Mouse (Mus musculus): ENCODE data around the gene Rbm20.

Gene Rbm20

DNA sequence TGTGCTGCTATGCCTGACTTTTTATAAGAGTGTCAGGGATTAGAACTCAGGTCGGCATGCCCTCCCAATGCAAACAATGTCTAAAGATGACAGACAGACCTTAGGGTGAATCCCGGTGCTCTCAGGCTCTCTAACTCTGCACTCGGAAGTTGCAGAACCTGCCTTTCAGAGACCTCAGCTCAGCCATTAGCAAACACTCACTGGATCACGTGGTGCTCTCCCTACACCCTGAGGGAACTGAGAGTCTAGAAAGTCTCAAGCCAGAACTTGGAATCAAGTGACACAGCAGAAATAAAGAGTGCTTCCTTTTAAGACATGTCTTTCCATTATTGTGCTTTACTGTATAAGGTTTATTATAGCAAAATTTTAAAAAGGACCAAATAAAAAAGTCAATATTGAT, 177.9 kb downstream of the Rbm20 start:
- no peak for DNase-seq

DNA sequence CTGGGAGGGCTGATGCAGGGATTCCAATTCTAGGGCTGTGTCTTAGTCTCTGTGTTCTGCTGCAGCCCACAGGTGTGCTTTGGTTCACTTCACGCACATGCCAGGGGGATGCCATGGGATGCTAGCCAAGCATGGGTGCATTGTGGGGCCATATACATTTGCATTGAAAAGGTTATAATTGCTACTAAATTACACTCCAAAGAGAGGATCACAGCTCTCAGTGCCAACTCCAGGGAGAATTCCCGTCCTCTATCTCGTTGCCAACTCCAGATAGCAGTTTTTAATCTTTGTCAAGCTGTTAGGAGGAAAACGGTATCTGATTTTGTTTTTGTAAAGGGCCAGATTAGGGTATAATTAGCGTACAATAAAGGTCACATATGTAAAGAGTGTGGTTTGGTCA, 178.7 kb downstream of the Rbm20 start:
- no peak for DNase-seq

DNA sequence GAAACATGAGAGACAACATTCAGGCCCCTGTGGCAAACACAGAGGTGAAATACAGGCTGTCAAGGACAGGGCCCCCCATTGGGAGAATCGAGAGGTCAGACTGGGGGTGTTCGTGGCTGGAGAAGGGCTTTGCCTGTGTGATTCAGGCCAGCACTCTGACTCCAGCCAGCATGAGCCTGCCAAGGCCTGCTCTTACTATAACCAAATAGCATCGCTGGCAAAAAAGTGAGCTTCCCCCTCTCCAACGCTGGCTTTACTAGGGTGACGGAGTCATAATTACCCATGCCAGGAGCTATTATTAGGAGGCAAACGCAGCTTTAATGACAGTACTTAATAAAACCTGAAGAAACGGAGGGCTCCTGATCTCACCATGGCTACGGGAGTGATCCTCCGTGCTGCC, 179.7 kb downstream of the Rbm20 start:
- no peak for DNase-seq

DNA sequence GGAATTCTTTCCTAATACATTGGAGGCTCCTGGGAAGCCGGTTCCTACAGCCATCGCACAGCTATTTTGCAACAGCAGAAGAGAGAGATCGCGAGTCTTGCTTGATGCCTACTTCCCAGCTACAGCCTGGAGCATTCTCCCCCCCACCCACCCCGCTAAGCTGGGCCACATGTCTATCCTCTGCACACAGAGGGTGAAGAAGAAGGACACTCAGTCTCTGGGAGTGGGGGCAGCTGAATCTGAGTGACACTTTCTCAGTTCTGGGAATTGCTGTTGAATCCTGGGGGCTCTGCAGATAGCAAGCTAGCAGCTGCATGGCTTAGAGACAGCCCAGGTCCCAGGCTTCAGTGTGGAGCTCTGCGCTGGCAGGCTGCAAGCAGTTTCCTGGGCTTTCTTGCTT, 180.9 kb downstream of the Rbm20 start:
- no peak for DNase-seq

DNA sequence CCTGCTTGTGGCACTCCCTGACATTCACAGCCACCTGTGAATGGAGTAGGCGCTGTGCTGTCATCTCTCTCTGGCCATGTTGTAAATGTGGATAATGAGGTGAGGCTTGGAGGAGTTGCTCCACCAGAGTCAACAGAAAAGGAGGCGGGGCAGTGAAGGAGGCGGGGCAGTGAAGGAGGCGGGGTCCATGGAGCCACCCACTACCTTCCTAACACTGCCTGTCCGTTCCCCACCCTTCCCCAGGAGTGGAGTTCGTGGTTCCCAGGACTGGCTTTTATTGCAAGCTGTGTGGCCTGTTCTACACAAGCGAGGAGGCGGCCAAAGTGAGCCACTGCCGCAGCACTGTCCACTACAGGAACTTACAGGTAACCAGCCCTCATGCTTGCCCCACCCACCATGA, 182.0 kb downstream of the Rbm20 start:
- DNase-seq = no peak

DNA sequence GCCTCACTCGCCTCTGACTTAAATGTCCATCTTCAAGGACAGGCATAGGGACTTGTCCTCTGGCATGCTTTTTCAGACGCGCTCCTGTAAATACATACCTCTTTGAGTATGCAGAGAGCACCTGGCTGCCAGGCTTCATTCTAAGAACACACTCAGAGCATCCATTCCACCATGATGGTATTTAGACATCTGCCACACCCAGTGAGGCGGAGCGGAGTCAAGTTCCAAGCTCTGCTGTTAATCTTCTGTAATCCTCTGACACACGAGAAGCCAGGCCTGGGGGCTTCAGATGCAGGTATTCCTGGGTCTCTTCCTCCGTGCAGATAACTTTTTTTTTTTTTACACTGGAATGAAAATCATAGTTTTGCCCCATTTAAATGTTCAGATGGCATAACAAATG, 182.5 kb downstream of the Rbm20 start:
- DNase-seq = no peak

DNA sequence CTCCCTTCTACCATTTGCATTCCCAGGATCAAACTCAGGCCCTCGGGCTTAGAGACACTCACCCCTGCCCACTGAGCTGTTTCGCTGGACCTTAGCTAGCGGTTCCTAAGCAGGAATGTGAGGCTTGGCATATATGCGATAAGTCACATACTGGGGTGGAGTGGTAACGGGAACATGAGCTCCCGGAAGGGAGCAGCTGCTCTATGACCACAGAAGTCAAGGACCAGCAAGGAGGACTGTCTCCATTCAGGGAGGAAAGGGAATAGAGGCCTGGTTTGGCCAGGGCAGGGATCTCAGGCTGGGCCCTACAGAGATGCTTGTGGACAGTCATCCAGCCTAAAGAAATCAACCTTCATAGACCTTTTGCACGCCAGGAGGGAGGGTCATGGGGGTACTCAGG, 184.2 kb downstream of the Rbm20 start:
- no peak for DNase-seq

DNA sequence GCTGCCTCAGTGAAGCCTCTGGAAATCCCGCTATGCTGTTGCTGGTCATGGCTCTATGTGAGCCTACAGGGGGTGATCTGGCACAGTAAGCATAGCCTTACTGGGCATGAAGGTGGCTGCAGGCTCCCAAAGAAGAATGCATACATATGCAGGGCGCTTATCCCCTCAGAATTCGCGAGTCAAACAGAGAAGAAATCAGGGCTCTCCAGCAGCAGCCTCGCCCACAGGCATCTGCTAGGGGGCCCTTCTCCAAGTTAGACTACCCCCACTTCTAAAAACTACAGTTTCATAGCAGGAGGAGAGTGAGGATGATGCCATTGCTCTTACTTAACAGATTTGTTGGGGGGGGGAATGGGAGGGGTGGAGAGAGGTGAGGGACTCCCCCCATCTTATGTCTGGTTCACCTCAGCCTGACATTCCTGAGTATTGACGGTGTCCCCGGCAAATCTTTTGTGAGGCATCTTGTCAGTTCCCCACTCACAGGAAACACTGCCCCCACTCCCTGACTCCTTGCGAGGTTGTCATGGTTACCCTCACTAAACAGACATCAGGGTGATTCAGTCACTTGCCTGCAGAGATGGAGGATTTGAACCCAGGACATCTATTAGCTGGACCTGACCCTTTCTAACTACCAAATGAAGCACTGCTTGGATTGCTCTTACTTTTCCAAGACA, 185.6 kb downstream of the Rbm20 start:
- DNase-seq = no peak

DNA sequence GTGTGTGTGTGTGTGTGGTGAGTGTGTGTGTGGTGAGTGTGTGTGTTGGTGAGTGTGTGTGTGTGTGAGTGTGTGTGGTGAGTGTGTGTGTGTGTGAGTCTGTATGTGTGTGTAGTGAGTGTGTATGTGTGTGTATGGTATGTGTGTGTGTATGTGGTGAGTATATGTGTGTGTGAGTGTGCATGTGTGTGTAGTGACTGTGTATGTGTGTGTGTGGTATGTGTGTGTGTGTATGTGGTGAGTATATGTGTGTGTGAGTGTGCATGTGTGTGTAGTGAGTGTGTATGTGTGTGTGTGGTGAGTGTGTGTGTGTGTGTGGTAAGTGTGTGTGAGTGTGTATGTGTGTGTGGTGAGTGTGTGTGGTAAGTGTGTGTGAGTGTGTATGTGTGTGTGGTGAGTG, 190.1 kb downstream of the Rbm20 start:
- no peak for DNase-seq

DNA sequence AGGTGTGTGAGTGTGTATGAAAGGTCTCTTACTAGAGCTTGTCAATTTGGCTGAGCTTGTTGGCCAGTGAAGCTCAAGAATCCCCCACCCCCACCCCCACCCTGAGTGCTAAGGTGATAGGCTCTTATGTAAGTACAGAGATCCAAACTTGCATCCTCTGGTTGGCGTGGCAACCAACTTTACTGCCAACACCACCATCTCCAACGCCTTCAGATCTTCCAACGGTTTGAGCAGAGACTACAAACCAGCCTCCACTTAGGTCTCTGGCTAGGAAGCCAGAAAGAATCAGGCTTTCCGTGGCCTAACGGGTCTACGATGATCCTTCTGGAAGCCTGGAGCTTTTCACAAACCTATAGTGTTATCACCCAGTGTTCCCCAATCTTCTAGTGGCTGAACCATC, 191.0 kb downstream of the Rbm20 start:
- no peak for DNase-seq

DNA sequence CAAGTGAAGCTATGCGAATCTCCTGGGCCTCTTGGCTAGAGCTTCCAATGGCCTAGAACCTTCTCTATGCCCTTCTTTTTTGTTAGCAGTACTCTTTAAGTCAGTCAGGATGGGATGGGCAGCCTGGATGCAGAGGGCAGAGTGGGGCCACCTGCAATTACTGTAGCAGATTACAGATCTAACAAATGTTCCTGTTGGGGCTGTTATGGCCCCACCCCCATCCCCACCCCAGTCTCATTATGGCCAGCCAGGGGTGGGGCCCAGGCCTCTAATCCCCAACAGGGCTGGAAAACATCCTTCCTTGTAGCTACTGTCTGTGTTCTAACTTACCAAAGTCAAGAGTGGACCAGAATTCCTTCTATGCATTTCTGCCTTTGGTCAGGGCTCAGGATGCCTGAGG, 191.7 kb downstream of the Rbm20 start:
- DNase-seq = no peak

DNA sequence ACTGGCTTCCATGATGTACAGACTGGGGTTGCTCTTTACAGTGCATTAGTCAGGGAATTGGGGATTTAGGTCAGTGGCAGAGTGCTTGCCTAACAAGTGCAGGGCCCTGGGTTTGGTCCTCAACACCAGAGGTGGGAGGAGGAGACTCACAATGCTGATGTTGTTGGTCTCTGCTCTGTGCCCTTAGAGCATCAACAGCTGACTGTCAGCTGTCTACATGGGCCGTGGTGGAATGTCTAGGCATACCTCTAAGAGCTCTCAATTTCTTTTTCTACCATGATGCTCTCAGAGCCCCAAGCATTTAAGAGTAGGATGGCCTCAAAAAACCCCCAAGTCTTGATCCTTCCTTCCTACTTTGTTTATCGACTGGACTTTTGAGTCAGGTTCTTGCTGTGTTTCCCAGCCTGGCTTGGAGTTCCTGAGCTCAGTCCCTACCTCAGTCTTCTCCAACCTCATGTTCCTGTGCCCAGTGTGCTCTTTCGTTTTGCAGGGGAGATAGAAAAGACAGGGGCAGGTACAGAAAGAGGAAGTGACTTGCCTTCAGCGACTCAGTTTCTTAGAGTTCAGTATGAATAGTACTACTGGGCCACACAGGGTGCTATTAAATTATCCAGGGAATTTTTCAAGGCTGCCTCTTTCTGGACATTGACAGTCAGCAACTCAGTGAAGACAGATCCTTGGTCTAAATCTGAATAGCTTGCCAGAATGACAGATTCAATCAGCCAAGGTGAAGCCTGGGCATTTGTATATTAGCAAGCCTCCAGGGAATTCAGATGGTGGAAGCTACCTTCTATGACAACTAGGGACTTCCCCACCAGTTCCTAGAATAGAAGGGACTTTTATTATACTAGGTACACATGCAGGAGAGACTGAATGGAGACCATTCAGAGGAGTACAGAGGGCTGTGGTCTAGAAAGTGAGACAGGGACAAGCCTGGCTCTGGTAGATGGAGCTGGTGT, 192.6 kb downstream of the Rbm20 start:
- DNase-seq = no peak

DNA sequence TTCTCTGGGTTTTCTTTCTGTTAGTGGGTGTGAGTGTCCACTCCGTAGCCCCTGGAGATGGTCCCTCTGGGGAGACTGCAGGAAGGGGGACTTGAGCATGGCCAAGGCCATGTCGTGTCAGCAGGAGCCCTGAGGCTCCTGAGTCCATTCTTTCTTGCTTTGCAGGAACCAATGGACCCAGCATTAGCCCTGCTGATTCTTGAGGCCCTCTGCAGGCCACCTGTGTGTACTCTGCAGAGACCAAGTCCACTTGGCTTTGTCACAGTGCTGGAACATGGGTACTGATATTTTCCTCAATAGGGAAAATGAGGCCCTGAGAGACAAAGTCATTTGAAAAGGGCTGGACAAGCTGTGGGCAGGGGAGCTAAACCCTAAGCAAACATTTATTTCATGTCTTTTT, 193.5 kb downstream of the Rbm20 start:
- DNase-seq = no peak

DNA sequence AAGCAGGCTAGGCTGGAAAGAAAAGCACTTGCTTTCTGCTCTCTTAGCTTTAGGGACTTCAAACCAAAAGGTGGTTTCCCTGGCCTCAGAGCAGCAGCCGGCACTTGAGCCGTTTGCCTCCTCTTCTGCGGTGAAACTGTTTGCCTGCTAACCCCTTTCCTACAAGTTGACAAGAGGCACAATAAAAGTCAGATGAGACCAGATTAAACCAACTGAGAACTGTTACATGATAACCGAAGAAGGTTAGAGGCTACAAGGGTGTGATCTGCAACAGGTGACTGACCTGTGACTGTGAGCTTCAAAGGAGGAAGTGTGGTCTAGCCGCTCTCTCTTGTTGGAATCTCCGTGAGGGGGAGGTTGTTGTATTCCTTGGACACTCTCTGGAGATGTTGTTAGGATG, 194.4 kb downstream of the Rbm20 start:
- no peak for DNase-seq

DNA sequence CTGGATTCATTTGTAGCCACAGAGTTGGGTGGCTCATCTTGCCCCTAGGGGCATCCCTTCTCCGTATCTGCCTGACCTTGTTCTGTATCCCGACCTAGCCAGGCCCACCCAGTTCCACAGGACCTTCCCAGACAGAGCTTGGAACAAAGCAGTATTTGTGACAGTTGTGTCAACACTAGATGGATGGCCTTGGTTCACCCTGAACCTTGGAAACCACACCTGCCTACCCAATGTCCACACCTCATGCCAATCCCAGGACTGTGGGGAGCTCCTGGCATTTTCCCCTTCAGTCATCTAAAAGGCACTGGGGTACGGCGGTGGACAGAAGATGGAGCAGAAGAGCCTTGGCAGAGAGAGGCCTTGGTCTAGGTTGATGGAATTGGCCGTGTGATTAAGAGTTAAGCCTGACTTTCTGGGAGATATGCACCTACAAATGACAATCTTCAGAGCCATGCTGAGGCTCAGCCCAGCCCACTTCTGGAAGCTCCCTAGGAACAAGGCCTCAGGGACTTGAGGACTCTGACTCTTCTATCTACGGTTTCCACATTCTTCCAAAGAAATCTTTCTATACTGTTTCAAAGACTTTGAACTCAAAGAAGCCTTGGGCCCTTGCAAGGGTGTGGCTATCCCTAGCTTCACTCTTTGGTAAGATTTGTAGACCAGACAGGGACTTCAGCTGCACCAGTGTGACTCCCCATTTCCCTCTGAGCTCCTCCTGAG, 196.0 kb downstream of the Rbm20 start:
- DNase-seq = no peak

DNA sequence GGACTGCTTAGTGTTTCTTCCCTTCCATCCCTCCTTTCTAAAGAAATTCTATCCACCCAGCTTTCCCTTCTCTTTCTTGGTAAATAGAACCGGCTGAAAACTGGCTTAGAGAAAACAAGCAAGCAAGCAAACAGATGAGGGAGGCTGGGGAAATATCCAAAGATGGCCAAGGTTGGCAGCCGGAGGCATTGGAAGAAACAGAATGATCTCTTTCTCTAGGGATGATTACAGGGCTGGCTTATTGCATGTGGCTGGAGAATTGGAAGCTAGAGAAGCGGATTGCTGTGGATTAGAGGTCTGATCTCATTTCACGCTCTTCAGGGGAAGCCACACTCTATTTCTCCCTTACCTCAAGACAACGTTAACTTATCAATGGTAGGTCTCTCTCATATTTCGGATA, 198.1 kb downstream of the Rbm20 start:
- no peak for DNase-seq

DNA sequence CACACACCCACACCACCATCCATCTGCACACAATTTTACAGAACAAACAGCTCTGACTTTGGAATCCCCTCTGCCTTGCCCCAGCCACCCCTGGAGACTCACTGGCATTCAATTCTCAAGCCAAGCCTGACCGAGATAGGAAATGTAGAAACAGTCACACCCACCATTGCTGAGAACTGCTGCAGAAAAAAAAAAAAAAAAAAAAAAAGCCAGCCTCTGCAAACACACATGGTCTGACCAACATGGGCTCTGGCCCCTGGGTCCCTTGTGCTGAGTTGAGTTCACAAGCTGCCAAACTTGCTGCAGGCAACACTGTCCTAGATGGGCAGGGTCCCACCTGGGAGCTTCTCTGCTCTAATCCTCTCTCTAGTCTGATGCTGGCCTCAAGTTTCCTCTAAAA, 200.7 kb downstream of the Rbm20 start:
- DNase-seq = no peak

DNA sequence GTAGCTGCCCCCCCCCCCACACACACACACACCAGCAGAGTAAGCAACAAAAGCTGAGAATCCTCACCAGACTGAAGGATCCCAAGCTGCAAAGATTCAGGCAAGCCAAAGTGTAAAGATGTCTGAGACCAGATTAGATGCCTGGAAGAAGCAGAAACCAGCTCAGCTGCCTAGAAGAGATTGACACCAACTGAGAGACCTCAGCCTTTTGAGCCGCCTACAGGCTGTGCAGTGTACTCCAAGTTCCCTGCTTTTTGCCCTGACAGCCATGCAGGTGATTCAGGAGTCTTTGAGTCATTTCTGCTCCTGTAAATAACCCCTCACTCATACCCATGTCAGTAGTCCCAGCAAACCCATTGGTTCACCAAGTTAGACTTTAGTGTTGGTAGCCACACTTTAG, 203.4 kb downstream of the Rbm20 start:
- no peak for DNase-seq

DNA sequence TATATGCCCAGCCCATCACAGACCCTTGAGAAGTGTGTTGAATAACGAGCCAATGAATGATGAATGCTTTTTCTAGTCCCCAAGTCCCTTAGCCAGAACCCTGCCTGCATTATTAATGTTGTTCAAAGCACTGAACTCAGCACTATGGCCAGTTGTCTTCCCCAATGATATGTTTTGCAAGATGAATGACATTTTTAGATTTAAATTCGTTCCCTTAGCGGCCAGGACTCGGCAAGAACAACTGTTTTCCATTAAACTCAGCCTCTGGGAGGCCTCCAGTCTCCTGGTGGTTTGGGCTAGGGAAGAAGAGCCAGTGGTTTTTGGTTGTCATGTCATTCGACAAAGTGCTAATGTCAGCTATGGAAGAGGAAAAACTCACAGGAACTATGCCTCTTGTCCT, 204.7 kb downstream of the Rbm20 start:
- no peak for DNase-seq

DNA sequence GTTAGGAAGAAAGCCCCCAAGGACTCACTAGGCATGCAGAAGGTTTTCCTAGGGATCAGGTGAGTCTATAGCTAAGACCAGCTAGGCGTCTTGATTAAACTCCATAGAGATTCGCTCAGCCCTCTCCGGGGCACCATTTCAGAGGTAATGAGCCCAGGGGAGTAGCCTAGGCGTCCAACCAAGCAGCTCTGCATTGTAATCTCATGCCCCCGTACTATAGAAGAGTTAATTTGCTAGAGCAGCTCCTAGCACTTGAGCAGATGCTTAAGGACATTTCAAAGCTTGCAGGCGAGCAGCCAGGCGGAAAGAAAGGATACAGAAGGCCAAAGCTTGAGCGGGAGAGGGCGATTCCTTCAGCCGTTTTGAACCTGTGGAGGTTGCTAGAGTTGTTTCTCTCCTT, 208.3 kb downstream of the Rbm20 start:
- no peak for DNase-seq

DNA sequence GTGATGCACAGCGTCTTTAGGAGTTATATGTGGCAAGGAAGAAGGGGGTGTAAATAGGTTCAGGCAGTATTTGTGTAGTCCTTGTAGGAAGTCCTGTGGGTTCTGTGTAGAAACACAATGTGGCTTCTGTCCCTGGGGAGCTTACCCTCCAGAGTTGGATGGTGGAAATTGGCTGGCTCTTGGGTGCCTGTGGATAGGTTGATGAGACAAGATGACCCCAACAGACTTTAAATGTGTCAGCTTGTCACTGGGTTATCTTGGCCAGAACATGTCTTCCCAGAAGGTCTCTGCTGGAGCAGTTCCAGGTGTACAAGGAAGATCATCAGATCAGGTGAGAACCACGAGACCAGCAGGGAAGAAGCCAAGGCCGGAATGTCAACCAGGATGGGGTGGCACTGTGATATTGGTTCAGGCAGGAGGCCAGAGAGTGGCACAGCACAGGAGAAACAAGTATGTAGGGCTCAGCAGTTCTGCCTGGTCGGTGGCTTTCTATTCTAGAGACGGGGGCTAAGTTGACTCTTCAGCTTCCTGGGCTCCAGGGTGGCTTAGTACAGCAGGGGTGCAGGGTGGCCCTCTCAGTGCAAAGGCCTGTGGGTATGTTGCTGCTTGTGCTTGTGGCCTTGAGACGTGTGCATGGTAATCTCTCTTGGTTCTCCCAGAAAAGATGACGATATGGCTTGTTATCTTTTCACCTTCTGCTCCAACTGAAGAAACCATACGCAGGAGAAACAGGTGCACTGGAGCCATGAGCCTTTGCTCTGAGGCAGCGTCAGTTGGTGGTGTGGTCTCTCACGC, 209.7 kb downstream of the Rbm20 start:
- peak; percentile 36 for DNase-seq

DNA sequence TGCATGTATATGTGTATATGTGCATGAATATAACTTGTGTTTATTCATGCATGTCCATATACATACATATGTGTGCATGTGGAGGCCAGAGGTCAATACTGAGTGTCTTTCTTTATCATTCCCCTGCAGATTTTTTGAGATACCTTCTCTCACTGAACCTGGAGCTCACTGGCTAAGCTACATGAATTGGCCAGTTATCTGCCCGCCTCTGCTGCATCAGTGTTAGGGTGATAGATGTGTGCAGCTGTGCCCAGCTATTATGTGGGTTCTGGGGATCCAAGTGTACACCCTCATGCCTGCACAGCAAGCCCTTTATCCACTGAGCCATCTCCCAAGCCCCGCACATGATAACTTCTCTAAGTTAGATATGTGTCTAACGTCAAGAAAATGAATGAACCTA, 210.7 kb downstream of the Rbm20 start:
- DNase-seq = no peak

DNA sequence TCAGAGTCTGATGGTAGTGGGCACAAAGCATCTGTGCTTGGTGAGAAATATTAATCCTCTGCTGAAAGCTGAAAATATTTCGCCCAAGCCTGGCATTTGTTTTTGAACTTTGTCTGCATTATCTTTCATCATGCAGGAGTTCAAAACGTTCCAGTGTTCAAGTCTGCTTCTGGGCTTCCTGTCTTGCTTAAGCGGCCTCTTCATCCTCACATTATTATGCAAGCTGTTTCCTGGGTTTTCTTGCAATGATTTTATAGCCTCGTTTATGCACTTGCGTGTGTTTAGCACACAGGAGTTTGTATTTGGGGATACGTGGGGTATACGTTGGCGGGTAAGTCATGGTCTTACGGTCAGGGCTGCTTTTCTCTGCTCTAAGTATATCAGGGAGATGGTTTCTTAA, 211.2 kb downstream of the Rbm20 start:
- no peak for DNase-seq

Measured in cerebellum, adult 9-10 months (tissue).